Mouse (Mus musculus) gastrocnemius, postnatal 10 days (tissue): Measurements from ENCODE around the gene Cel. TPM values are rescaled to one million over a fixed set of nuclear protein-coding genes. Genes with fewer than 3 reads are reported as not detected.
A peak's percentile ranks its signal among the peaks of the same experiment; 100 is the strongest.

Source experiments
- DNase-seq: peaks from one replicate; pipeline ENCODE4 v3.0.0; 2021; ENCODE audit warnings: mixed read lengths
- long read RNA-seq, 2 experiments: library from polyadenylated mRNA; stranded (forward); transcript quantifications; one replicate each; pipeline ENCODE4 v2.0.0; 2021
- total RNA-seq, 2 experiments: library from RNA; stranded (reverse); gene quantifications; 2 replicates each; pipeline ENCODE4 v1.2.3; 2021

Cel gene
- total RNA-seq: not detected
- long read RNA-seq, experiment 1: 0 reads
- long read RNA-seq, experiment 2: 0 reads

GRCm38 (mm10) chr2:28563303-28563702, at the start of gene Cel:
TSS of gene Cel (minus strand) at chr2:28563403.
- DNase-seq: no peak

GRCm38 (mm10) chr2:28612436-28613063, 49.3 kb upstream of the Cel start:
- no peak for DNase-seq

DNA sequence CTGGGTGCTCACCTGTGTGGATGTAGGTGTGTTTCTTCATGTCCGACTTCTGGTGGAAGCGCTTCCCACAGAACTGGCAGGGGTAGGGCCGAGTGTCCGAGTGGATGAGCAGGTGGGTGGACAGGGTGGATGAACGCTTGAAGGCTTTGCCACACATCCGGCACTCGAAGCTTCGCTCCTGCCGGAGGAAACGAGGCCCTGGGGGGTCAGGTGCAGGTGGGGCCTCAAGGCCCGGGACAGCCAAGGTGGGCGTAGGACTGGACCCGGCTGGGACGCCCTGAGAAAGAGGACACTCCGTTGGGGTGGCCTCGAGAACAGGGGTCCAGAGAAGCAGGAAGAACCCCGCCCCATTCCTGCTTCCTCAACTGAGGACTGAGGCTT, 48.2 kb upstream of the Cel start:
- no peak for DNase-seq

- no peak for DNase-seq
Observed at GRCm38 (mm10) chr2:28610716-28611406, 47.7 kb upstream of the Cel start.

DNA sequence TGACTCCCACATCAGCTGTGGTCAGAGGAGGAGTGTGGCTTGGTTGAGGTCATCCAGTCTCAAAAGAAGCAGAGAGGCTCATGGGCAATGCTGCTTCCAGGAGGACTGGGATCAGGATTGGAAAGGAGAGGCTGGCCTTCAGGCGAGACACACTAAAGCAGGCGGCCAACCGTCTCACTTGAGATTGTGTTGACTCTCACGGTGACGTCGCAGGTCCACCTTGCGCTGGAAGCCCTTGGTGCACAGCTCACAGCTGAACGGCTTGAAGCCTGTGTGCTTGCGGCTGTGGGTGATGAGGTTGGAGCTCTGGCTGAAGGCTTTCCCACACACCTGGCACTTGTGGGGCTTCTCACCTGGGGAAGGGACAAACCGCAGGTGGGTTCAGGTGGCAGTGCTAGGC, 46.6 kb upstream of the Cel start:
- no peak for DNase-seq

GRCm38 (mm10) chr2:28607341-28608165, 44.4 kb upstream of the Cel start:
- DNase-seq: no peak

DNA sequence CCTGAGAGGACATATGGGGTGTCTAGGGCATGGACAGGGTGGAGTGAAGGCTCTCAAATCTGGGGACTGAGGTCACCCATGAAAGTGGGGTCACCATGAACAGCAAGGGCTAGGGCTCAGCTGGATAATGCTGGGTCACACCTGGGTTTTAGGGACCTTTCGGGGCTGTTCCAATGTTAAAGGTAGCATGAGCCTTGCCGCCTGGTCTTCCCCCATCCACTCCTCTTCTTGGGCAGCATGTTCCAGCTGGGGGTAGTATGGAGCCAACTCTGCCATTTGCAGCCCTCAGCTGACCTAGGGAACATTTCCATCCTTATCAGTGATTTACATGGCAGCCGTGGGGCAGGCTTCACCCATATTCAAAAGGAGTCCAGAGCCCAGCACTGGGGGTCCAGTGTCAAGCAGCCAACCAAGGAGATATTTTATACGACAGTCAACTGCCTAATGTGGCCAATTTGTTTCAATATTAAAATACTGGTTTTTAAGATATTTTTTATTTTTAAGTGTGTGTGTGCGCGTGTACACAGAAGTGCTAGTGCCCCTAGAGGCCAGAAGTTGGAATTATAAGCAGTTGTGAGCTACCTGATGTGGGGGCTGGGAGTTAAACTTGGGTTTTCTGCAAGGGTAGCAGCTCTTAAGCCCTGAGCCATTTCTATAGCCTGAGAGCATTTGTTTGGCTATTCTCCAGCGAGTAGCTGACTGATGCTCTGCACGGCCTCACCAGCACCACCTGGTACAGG, 43.6 kb upstream of the Cel start:
- DNase-seq: no peak

DNA sequence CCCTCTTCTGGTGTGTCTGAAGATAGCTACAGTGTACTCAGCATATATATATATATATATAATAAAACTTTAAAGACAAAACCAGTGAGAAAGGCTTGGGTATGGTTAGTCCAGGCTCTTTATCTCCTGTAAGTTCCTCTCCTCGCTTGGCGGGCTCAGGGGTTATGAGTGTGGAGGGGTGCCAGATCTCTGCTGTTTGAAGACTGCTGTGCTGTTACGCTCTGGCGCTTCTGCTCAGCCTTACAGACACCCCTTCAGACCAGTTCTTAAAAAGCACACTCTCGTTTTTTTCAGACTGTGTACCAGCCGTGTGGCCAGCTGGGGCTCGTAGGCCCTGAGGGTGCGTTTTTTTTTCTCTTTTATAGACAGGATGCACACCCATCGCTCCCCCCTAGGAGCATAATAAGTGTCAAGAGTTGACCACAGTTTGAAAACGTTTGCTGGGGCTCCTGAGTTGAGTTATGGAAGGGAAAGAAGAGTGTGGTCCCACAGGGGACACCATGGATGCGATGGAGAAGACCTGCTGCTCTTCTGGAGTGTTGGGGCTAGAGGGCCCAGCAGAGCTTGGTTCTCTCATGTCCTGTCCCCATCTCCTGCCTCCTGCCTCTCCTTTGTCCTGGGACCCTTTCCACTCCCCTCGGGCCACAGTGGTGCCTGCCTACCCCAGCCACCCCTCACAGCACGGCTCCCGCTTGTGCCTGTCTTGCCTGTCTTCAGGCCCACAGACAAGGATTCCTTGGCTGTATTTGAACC, 42.8 kb upstream of the Cel start:
- DNase-seq: no peak

GRCm38 (mm10) chr2:28603542-28603941, 40.3 kb upstream of the Cel start:
- DNase-seq: no peak

GRCm38 (mm10) chr2:28601720-28602590, 38.8 kb upstream of the Cel start:
- no peak for DNase-seq

DNA sequence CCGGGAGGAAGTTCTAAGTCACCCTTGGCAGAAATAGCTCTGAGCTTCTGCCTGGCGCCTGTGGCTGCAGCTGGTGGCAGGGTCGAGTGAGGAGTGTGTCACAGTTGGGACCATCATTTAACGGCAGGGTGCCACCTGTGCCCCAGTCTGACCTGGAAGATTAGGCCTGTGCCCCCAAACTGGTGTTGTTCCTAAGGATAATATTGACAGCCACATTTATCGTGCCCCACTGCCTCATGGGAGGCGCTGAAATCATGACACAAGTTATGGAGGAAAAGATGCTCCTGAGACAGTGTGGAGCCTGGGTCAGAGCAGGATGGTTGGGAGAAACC, 36.3 kb upstream of the Cel start:
- no peak for DNase-seq

- DNase-seq: no peak
Observed at GRCm38 (mm10) chr2:28598692-28599568, 35.7 kb upstream of the Cel start.

GRCm38 (mm10) chr2:28597733-28598547, 34.7 kb upstream of the Cel start:
- no peak for DNase-seq

GRCm38 (mm10) chr2:28596998-28597397, 33.8 kb upstream of the Cel start:
- DNase-seq: no peak

DNA sequence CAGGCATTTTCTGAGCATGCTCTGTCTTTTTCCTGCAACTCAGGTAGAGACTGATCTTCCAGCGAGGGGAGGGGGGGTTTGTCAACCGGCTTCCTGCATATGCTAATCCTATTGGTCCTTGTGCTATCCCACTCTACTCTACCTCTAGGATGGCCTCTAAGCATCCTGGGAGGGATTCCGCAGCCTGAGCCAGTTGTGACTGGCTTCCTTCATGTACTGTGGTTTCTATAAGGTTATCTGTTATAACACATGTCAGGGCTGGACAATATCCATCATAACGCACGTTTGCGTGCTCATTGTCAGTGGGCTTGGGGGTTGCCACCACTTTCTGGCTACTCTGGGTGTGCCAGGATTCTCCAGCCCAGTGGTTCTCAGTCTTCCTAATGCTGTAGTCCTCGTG, 32.8 kb upstream of the Cel start:
- no peak for DNase-seq

DNA sequence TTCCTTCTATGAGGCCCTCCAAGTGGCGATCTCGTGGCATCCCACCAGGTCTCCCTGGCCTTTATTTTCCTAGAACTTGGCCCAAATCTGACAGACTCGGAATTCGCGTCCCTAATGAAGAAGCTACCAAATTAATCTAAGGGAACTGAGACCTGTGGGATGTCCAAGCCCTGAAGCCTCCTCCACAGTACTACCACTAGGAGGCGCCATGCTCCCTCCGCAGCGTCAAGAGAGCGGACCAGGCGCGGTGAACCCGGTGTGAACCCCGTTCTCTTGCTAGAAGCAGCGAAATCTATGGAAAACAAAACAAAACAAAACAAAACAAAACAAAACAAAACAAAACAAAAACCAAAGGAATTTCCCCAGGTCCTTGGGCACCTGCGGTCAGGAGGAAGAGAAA, 29.6 kb upstream of the Cel start:
- DNase-seq: peak; percentile 69

- DNase-seq: no peak
Observed at GRCm38 (mm10) chr2:28591479-28591878, 28.3 kb upstream of the Cel start.

GRCm38 (mm10) chr2:28588574-28588973, 25.4 kb upstream of the Cel start:
- no peak for DNase-seq

DNA sequence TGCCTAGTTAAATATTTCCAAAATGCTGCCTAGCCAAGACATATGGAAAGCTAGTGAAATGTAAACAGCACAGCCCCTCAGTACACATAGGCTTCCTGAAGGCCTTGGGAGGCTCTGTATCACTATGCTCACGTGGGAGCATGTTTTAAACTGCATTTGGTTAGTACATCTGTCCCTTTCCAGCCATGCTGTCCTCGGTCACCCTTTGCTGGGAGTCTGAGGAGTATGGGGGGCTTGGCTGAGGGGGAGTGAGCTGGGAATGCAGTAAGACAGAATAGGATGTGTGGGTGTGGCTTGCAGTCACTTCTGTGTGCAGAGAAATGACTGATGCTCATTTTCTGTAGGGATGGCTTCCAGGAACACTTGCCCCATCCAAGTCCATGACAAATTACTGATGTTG, 22.5 kb upstream of the Cel start:
- no peak for DNase-seq
